Mouse (Mus musculus): ENCODE measurements around the gene Skida1.

Gene Skida1

DNA sequence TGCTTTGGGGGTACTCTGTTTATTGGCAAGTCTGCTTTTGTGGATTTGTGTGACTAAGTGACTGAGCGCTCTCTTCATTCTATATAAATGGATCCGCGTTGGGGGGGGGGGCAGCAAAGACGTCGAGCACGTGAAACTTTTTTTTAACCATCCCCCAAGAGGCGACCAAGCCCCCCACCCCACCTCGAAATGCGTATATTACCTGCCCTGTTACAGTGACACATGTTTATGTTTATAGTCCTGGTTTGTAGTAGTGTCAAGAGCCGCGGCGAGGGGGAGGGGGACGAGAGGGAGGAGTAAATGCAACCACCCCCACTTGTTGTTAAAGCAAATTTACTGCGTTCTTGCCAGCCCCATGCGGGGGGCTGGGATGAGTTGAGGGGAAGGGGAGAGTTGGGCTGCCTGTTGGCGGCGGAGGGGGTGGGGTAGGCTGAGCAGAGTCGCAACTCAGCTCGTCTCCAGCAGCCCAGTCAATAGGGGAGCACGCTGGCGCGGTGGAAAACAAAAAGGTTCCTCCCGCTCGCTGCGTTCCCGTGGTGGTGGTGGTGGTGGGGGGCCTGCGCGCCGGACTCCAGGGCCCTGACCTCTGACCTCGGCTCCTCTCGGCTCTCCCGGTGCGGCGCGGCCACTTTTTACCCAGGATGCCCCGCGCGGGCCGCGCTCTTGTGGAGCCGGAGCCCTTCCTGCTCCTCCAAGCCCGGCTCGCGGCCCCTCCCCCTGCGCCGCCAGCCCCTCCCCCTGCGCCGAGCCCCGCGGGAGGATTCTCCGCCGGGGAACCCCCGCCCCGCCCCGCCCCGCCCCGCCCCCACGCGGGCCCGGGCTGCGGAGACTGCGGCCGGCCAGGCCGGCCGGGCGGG, 7.3 kb upstream of the Skida1 start:
- no peak for DNase-seq (ENCODE audit: extremely low read depth, low read depth)

DNA sequence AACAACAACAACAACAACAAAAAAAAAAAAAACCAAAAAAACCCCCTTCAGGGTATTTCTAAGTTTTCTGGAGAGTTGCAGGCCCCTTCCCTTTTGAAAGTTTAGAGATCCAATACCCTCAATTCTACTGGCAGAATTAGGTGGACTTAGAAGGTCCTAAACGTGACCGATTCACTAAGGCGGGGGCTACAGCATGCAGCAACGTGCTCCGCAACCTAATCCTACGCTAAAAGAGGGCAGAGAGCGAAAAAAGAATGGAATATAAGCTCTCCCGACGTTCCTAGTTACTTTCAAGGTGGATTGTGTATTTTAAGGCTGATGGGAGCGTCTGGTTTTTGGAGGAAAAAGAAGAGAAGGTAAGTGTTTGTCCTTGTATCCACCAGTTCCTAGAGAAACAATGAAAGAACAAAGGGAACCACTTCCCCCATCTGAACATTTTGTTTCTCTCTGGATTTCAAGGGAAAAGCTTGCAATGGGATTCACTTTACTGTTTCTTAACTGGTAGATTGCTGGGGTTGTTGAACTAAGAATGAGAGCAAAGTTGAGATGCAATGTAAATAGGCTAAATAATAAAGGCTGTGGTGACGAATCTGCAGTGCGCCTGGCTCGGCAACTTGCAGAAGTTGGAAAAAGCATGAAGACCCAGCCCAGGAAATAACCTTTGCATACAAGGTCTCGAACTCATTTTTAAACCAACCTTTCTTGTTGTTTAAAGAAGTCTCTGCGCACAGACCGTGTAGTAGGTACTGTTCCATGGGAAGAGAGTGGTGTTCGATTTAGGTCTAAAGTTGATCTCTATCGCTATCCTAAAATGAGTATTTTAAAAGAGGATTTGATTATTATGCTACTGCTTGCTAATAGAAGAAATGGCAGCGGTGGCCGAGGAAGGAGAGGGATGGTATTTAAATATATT, 6.4 kb upstream of the Skida1 start, which contains the start of gene Mllt10:
Mllt10 (plus strand) TSS at position 222 of the 913 bp plus-strand sequence.
- no peak for DNase-seq (ENCODE audit: extremely low read depth, low read depth)

DNA sequence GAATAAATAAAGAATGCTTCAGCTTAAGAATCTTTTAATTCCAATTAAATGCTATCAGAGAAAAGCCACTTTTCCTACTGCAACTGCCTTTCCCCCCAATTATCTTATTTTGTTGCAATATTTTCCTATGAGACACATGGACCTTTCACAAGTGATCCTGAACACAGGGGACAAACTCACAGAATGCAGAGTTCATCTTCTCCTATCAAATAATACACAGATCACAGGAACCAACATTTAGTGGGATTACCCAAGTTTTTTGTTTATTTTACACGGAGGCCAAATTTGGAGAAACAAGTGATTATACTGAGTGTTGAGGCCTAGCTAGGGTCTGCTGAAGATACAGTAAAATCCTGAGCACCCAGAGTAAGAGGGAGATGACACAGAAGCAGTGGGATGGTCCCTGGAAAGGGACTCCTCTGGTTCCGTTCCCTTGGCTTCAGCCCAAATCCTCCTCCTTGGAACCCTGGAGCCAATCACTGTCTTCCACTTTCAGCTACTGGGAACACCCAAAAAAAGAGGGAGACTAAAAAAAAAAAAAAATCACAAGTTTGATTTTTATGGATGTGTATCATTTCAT, 5.2 kb upstream of the Skida1 start:
- DNase-seq (ENCODE audit: extremely low read depth, low read depth): no peak

DNA sequence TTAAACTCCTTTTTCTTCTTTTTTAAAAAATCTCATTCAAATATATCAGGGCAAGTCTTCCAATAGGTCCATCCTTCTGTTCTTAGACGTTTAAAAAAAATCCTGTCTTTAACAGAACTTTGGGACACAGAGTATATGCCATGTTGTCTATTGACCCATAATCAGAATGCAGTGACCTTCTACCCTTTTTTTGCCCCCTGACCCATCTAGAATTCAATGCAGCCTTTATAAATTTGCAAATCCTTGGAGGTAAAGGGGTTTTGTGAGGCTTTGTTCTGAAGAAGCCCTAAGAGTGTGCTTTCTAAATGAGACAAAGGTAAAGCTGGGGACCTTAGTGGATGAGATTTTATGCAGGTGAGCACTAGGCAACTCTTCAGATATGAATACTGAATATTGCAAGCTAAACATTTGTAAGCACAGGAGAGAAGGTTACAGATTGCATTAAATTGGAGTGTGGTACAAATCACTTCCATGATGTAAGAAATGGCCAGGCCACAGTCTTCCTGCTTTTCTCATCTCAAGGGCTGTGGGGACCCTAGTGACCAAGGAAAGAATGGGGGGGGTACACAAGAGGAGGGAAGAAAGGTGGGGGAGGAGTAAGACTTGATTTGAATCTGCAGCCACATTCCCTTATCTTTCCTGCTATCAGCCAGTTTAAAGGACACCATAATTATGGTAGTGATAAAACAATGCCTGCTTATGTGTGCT, 4.5 kb upstream of the Skida1 start:
- DNase-seq (ENCODE audit: extremely low read depth, low read depth): no peak

DNA sequence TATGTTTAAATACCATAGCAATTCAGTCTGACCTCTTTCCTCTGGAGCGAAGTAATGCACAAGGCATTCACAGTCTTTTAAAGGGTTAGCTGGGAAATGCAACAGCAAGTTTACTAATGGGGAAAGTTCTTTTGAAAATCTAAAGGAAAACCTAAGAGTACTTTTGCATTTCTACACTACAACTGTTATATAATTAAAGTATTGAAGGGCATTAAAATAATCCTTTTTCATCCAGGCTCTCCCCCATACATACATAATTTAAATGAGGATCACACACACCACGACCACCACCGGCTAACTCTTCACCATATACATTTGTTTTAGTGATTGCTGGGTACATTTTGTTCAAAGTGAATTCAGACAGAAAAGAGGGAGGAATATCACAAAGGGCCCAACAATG, 3.7 kb upstream of the Skida1 start:
- no peak for DNase-seq (ENCODE audit: extremely low read depth, low read depth)

DNA sequence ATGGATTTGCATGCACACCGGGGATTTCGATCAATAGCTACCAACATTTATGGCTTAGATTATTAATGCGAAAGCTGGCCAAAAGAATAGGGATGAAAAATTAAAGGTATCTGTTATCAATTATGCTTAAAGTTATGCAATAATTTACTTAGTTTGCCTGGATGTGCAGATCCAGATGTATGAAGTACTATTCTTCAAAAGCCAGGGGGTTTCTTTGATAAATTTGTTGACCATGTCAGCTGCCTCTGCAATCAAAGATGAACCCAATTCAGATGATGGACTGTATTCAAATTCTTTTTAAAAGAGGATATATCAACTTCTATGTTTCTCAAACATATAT, 3.0 kb upstream of the Skida1 start:
- no peak for DNase-seq (ENCODE audit: extremely low read depth, low read depth)

DNA sequence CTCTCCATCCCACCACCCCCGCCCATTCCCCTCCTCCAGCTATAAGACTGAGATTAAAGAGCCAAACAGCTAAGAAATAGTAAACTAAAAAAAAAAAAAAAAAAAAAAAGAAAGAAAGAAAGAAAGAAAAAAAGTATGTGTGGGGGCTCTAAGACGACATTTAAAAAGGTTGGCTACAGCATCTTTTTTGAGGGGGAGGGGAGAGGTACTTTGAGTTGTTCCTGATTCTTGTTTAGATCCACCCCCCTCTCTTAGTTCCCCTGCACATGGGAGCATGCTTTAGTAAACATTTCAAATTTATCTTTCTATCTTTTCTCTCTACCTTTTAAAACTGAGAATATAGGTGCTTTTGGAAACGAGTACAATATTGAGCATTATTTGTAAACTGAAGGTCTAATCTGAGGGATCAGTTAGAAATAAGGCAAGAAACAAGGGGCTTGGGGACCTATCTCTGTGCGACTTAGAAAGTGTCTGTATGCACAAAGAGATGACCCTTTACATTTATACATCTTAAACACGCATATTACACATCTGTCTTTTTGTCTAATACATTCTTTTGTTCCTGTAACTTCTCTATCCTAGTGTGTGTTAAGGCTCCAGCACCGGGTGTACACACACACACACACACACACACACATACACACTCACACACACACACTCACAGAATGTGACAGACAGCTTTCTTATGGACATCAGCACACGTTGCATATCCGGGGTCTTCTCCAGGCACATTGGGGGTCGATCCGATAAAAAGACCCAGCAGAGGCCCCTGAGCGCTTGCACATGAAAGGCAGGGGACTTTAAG, 2.4 kb upstream of the Skida1 start:
- DNase-seq (ENCODE audit: extremely low read depth, low read depth): no peak

DNA sequence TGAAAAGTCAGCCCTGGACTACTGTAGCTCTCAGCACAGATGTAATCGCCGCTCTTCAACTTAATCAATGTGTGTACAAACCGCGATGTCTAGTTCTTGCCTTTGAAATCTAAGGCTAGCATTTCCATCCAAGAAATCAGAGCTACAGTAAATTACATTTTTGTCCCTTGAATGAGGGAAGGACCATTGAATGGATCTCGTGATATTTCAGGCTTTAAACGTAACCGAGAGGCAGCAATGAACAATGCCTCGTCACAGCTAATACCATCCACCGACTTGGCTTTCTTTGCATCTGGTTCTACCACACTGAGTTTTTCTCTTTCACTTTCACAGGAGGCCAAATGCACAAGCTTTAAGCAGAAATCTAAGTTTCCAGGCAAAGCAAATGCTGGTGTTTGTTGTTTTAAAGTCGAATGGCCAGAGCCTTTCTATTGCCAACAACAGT, 1.7 kb upstream of the Skida1 start:
- DNase-seq (ENCODE audit: extremely low read depth, low read depth): no peak

DNA sequence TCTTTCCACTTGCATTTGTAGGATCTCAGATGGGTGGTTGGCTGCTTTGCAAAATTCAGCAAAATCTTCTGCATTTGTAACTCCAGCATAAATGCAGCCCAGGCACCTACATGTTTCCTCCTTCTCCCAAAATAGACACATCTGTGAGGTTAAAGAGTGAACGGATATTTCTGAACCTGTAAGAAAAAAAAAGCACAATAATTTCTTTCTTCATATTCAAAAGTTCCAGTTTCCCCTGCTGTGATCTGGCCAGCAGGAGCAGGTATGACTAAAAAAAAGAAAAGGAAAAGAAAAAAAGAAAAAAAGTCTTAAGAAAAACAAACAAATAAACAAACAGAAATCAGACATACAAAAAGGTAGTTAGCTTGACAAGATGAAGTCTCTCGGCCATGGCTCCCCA, 1.2 kb upstream of the Skida1 start:
- no peak for DNase-seq (ENCODE audit: extremely low read depth, low read depth)

DNA sequence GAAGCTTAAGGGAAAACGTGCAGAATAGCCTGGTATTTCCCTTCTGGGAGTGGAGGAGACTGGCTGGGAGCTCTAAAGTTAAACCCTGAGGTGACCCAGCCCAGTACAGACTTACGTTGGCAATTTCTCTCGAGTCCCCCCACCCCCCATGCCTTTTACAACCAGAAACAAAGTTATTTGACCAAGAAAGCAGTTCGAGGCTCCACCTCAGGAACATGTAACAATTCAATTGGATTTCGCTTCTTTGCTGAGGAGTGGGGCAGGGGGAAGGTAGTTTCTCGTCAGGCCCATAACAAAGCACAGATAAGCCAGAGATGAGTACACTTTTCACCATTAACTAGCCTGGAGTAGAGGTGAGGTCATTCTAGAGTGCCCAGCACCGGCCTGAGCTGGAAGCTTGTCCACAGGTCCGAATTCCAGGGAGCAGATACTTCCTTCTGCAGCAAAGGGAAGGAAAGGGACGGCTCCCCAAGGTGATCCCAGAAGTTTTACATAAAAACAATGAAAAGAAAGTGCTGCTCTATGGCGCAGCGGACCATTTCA, 499 bp upstream of the Skida1 start:
- no peak for DNase-seq (ENCODE audit: extremely low read depth, low read depth)

DNA sequence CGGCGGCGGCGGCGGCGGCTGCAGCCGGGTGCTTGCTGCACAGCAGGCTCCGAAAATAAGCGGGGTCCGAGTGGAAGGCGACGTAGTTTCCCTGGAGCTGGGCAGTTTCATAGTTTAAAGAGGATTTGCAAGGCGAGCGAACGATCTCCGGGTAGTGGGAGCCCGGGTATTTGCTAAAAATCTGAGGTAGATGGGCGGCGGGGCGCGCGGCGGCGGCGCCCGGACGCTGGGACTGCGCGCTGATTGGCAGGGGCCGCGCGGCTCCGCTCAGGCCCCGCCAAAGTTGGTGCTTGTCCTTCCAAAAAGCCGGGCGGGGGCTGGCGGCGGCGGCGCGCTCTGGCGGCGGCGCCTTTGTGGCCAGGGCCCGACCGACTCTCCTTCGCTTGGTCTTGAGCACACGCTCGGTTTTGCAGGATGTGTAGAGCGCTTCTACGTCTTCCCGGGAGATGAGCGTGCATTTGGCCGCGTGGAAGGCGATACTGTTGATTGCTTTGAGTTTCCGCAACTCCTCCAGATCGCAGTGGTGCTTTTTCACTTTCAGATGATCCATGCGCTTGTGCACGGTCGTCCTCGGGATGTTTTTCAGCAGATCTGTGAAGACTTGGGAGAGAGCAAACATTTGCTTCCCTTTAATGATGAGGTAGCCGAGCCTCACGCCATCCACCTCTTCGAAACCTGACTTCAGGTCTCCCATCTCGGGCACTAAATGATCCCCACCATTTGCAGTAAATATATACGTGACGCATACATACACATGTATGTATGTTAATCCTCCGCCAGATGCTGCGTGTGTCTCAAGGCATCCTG, 1.0 kb downstream of the Skida1 start:
- DNase-seq (ENCODE audit: extremely low read depth, low read depth): no peak

DNA sequence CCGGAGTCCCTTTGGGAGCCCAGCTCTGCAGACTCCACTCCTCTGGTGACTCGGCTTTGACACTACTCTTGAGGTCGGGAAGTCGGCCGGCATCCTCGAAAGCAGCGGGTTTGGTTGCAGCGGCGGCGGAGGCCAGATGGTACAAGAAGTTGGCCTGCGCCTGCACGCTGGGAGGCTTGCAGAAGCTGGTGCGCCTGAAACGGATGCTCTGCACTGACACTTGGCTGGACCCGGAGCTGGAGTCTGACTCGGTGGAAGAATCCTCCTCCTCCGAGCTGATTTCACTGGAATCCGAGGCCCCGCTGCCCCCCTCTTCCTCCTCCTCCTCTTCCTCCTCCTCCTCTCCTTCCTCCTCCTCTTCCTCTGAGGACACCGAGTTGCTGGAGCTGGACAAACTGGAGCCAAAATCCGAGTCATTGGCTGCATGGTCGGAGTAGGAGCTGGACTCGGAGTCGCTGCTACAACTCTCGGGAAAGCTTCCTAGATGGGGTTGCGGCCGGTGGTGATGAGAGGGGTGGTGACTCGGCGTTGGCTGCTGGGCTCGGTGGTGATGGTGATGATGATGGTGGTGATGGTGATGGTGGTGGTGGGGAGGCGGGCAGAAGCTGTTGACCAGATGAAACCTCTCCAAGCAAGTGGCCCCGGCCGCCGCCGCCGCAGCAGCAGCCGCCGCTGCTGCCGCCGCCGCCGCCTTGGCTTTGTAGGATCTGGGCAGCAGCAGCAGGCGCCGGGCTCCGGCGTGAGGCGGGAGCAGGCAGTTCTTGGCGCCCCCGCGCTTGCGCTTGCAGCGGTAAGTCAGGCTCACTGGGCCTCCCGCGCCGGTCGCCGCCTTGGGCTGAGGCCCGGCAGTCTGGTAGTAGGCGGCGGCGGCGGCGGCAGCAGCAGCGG, 1.8 kb downstream of the Skida1 start:
- DNase-seq (ENCODE audit: extremely low read depth, low read depth): no peak

DNA sequence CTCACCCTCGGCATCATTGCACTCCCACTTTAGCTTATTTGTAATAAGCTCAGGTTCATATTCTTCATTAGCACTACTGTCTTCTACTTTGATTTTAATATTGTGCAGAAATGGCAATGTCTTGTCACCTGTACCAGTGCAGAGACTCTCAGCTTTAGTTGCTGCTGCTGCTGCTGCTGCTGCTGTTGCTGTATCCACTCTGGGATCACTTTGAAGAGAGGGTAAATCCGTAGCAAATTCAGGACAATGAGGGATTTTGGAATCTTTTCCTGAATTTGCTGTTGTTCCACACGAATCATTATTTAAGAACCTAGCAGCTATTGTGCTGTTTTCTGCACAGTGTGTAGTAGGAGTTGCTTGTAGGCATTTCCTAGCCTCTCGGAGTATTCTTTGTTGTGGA, 2.7 kb downstream of the Skida1 start:
- no peak for DNase-seq (ENCODE audit: extremely low read depth, low read depth)

DNA sequence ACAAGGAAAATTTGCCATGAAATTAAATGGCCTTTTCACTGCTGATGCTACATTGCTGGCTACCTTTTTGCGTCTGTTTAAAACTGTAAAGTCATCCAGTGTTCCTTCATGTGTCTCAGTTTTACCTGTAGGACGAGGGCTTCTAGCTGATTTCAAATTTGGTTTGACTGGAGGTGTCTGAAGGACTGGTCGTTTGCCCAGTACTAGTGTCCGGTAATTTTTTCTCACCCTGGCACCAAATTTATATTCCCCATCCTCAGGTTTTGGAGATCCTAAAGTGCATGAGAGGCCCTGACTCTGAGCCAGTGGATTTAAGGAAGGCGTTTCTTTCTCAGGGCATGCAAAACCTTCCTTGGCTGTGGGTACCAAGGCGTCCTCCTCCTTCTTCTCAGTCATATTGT, 3.1 kb downstream of the Skida1 start:
- DNase-seq (ENCODE audit: extremely low read depth, low read depth): no peak

DNA sequence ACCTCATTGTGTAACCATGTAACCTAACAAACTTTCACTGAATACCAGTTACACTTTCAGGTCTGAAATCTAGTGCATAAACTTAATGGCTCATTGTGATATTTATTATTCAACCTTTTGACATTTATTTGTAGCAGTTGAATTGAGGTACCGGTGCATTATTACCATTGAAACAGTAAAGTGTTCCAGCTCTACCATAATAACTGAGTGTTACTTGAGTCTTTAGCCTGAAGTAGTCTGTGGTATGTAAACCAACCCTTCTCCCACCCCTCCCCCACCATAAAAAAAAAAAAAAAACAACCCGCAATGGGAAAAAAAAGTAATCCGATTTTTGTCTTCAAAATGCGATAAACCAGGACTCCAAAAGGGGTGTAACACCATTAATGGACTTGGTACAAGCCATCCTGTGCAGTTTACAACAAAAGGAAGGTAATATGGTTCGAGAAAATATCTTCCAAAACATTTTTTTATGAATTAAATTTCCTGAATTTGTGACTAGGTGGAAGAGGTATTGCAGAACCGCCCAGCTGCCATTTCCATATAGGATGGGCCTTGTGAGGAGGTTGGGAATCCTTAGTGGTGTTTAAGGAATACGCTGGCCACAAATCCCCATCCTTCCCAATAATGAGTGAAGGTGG, 3.6 kb downstream of the Skida1 start:
- no peak for DNase-seq (ENCODE audit: extremely low read depth, low read depth)

DNA sequence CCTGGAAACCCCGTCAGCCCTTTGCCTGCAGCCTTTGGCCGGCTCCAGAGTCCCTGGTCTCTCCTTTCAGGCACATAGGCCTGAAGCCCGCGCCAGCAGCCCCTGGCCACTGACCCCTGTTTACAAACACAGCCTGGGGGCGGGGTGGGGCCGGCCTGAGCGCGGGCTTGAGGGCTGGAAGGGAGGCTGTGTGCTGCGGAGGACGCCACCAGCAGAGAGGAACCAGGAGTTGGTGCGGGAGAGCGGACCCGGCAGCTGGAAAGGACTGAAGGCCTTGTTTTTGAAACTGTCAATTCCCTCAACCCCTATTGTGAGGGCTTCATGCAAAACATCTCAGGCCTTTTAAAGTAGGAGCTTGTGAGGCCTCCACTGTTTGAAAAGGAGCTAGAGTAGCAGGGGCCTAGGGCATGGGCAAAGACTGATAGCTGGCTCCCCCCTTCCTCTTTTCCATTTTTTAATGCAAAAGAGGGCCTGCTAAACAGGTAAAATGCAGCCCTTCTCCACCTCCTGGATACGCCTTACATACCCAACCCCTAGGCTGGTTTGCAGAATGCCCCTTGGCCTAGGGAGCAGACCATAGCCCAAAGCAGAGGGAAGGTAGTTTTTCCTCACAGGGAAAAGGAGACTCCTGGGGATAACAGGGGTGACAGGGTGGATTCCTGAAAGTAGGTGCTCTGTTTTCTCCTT, 7.5 kb downstream of the Skida1 start:
- no peak for DNase-seq (ENCODE audit: extremely low read depth, low read depth)

Data from MEL-GATA-1-ER (cell line).